Mouse (Mus musculus) lung, postnatal 14 days (tissue): ENCODE data around the gene Bdnf.

ENCODE experiments used
- DNase-seq: peaks from one replicate; pipeline ENCODE4 v3.0.0; 2021

The Bdnf gene

GRCm38 (mm10) chr2:109709346-109709745 is 34.8 kb downstream of the Bdnf start:
- no peak for DNase-seq

GRCm38 (mm10) chr2:109711049-109711448 is 36.5 kb downstream of the Bdnf start:
- no peak for DNase-seq

GRCm38 (mm10) chr2:109725261-109725660 is 50.8 kb downstream of the Bdnf start:
- DNase-seq, result peak; percentile 5

- no peak for DNase-seq
Observed at GRCm38 (mm10) chr2:109725831-109726230, 51.3 kb downstream of the Bdnf start.

- DNase-seq, result no peak
Observed at GRCm38 (mm10) chr2:109729221-109729620, 54.7 kb downstream of the Bdnf start.

DNA sequence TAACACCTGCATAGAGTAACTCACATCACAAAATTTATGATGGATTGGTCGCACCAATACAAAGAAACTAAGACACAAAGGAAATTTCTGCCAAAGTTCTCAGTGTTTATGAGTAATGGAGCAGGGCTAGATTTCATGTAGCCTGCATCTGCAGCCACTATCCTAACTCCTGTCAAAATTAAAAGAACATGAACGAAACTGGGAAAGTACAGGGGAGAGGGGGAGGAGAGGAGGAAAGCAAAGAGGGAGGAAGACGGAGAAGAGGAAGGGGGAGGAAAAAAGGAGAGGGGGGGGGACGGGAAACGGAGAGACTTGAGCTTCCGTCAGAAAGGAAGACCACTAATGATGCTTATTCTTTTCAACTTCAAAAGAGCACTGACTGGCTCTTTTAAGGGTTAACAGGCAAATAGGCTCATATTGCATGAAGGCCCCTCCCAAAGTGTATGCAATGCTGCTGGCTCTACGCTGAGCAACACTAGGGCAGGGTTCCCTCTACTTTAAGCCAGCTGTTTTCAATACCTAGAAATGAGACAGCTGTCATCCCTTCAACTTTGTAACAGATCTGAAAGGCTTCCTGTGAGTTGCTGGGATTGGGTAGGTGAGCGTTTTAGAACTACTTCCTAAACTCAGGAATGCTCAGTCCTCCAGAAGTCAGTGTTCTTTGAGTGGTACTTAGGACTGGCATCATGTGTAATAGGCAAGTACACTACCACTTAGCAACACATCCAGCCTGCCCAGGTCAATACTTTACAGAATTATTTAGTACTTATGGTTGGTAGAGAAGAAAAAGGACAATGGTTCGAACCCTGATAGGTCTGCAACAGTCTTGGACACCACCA is 58.9 kb downstream of the Bdnf start:
- no peak for DNase-seq

DNA sequence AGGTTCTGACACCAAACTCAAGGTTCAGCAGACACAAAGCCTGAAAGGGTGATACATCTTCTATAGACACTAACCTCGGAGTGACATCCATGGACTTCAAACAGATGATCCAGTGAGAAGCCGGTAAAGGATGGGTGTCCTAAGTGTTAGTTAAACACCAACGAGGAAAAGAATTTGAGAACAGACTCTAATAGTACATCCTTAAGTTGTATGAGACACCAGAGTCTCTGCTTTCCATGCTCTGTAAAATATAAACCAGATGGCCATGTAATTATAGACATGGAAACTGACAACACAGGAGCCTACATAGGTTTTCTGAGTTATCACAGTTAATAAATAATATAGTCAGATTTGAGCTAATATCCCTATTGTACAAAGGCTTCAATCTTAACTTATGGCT is 59.7 kb downstream of the Bdnf start:
- no peak for DNase-seq

DNA sequence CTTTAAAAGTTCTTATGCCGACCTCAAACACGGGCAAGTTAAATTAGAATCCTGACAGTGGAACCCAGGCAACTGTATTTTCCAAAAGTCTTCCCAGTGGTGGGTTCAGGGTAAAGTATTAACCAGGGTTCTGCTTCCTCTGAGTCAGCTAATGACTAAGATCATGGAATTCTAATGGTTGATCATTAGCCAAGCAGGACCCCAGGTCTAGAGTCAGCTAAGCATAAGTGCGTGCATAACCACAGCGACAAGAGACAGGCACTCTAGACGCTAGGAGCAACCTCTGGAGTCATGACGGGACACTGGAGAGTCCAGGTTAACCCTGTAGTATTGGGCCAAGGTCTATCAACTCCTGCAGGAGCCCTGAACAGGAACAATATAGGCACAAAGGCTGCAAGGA is 60.2 kb downstream of the Bdnf start:
- DNase-seq, result no peak

GRCm38 (mm10) chr2:109735347-109735746 is 60.8 kb downstream of the Bdnf start:
- DNase-seq, result no peak

DNA sequence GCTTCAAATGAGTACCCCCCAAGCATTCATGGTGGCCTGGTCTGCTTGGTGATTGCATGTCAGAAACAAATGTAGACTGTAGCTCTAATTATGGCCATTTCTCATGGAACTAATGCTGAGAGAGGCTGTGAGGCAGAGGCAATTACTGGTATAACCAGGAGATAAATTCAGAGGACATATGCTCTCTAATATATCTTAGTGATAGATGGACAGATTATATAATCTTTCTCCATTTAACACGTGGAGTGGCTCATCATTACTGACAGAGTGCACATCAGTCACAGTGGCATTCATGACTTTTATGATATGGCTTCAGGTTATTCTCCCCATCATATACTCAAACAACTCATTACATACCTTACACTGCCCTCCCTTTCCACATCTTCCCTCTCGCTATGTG is 61.8 kb downstream of the Bdnf start:
- no peak for DNase-seq

GRCm38 (mm10) chr2:109738331-109738730 is 63.8 kb downstream of the Bdnf start:
- no peak for DNase-seq

DNA sequence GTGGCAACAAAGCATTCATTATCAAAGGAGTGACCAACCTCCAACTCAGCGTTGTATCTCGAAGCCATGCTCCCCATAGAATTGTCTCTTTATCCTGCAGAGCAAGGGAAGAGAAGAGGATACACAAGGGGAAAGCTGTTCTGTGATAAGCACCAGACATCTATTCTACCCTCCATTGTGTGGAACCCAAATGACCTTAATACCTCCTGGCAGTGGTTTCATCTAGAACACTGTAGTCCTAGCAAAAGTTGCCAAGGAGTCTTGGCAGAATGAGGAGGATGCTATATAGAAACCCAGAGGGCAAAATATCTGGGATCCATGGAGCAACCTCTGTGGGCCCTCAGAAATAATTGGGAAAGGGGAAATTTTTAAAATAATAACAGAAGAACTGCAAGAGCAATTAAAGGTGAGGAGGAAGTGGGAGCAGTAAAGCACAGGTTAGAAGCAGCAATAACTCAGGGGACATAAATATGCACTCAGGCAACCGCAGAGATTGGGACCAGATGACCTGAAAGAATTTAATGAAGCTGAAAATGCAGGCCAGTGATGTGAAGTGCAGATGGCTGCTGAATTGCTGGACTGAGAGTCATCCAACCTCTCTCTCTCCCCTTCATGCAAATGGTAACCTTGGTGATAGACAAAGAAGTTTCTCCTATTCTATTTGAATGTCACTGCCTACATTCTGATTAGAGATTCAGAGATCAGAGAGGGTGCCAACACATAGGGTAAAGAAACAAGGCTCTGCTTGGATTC is 68.9 kb downstream of the Bdnf start:
- DNase-seq, result no peak

GRCm38 (mm10) chr2:109746223-109746622 is 71.7 kb downstream of the Bdnf start:
- DNase-seq, result no peak

- DNase-seq, result no peak
Observed at GRCm38 (mm10) chr2:109748412-109748811, 73.9 kb downstream of the Bdnf start.

DNA sequence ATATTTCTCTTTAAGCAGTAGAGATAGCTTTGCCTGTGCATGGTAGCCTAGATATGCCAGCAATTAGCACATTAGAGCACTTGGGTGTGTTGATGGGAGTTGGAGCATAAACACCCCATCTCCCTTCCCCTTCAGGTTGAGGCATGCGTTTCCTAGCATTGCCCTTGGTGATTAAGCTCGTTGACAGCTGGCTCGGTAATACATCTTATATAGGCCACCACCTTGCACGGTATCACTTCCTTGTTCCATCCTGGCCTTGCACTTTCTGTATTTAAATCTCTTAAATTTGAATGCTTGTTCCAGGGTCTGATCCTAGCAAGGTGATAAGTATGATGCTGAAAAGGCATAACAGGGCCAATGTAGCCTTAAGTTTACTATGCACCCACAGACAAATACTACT is 74.3 kb downstream of the Bdnf start:
- DNase-seq, result no peak

- no peak for DNase-seq
Observed at GRCm38 (mm10) chr2:109749964-109750363, 75.5 kb downstream of the Bdnf start.

DNA sequence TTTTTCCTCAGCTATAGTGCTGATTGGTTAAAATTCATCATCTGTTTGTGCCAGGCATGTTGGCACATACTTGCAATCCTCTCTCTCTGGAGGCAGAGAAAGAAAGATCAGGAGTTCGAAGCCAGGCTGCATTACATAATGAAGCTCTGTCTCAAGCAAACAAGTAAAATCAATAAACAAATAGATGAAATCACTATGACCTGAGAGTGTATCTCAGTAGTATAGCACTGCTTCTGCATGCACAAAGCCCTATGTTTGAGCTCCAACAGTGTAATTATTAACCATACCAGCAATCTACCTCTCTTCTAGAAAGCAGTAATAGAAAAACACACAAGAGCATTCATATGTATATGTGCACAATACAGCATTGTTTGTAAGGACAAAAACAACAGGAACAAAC is 76.0 kb downstream of the Bdnf start:
- no peak for DNase-seq

GRCm38 (mm10) chr2:109756305-109756704 is 81.8 kb downstream of the Bdnf start:
- DNase-seq, result no peak

GRCm38 (mm10) chr2:109766772-109767171 is 92.3 kb downstream of the Bdnf start:
- DNase-seq, result no peak

DNA sequence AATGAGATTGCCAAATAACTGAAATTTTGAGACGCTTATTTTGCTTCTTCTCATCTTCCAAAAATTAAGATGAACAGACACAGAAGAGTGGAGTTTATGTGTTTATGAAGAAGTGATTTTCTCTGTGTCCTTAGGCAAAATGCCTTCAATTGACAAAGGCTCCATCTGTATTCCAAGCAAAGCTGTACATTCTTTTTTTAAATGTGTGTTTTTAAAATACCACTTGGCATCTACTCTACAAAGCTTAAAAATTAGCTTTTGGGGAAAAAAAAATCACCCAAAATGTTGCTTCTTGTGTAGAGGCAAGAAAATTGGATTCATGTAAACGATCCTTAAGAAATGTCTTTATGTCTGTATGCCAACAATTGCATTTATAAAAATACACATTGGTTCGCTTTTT is 94.3 kb downstream of the Bdnf start:
- no peak for DNase-seq

DNA sequence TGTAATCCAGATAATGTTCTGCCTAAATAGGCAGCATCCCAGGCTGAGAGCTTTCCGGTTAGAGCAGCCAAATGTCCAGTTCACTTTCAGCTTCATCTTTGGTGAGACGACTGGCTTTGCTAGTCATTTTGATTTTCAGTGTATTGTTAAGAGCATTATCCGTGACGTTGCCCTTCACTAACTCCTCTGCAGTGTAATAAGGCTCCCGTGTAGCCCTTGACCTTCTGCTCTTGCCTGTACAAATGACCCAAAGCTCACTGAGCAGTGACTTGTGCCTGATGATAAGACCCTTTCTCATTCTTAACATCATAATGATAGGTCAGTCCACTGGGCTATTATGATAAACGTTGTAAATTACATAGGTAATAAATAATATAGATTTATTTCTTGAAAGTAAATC is 101.9 kb downstream of the Bdnf start:
- DNase-seq, result no peak
